Mouse (Mus musculus) lung, postnatal 10 days (tissue): ENCODE data around the gene Tmem135.
A peak's percentile ranks its signal among the peaks of the same experiment; 100 is the strongest.

Experiments
- DNase-seq: peaks from one replicate; pipeline ENCODE4 v3.0.0; 2021

Gene Tmem135

DNA sequence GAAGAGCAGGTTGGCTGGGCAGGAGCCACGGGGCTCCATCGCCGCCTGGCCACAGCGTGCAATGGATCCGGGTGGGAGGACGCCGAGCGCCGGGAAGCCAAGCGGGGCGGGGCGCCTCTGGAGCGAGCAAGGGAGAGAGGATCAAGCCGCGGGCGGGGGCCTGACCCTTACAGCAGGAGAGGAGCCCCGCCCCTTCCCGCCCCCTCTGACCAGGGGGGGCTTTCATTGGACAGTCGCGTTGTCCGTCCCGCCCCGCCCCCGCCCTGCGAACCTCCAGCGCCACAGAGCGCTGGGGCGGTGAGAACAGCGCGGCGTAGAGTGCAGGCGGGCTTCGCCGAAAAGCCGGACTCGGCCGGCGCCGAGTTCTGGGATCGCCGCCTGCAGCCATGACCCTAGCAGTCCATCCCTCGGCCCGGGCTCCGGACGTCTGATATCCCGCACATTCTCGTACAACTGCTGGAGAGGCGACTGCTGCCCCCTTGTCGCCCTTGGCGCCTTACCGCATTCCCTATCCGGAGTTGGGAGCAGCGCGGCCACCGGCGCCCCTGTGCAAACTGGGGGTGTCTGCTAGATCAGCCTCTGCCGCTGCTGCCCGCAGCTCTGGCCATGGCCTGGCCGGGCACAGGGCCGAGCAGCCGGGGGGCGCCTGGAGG lies at the start of gene Tmem135, which contains the start of gene Fzd4:
TSS of gene Tmem135 (minus strand) at position 142 of the 653 bp plus-strand sequence.
TSS of gene Fzd4 (plus strand) at position 275 of the 653 bp plus-strand sequence.
- DNase-seq: peak; percentile 98

DNA sequence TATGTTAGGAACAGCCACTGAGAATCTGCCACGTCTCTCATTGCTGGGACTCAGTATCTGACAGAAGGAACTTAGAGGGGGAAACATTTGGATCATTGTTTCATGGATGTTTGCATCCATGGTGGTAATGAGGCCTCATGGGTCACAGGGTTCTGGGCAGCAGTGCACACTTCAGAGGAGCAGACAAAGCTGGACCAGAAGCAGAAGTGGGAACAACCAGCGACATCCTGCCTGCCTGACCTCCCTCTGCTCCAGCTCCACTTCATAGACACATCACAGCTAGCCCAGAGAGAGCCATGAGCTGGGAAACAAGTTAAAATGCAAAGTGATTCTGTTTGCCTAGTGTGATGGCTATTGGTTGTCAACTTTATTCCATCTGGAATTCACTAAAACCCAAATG lies 46.3 kb upstream of the Tmem135 start:
- no peak for DNase-seq

DNA sequence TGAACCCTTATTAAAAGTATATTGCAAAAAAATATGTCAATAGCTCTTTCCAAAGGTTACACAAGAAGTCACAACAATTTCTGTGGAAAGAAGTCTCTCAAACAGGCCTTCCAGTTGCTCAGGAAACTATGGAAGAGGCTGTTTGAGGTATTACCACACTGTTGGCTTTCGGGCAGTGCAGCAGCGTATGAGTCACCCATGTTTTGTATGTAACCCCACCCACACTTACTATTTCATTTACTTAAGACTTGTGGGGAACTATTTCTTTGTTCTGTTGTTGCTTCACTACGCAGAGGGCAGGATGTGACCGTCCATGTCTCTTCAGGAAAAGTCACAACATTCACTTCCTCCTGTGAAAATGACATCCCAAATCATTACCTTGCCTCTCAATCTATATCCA lies 41.1 kb upstream of the Tmem135 start:
- DNase-seq: peak; percentile 16

DNA sequence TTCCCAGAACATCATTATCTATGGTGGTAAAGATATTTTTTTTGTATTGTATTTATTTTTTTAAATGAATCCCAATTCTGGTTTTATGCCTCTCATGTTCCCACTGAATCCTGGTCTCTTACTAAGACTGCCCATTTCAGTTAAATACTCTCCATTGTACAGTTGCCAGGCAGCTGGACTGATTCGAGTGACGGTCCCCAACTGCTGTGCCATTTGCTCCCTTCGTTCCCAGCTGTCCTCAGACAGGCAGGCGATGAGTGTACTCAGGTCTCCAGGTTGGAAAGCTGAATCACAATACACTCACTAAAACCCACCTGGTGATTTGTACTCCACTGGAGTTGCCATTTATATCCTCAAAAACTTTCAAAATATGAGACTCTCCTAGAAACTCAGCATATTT lies 38.2 kb upstream of the Tmem135 start:
- no peak for DNase-seq

DNA sequence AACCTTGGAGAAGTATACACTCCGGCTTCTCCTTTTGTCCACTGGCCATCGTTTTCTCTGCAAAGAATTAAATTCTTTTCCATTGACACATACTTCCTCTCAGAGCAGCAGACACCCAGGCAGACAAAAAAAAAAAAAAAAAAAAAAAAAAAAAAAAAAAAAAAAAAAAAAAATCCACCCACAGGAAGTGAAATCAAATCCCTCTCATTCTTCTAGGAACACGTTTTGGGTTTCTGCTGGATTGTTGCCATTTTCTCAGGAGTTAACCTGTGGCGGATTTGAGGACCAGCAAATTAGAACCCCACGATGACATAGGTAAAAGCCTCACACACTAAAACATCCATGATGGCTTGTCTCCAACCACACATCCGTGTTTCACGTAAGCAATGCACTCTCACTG lies 37.3 kb upstream of the Tmem135 start:
- no peak for DNase-seq

DNA sequence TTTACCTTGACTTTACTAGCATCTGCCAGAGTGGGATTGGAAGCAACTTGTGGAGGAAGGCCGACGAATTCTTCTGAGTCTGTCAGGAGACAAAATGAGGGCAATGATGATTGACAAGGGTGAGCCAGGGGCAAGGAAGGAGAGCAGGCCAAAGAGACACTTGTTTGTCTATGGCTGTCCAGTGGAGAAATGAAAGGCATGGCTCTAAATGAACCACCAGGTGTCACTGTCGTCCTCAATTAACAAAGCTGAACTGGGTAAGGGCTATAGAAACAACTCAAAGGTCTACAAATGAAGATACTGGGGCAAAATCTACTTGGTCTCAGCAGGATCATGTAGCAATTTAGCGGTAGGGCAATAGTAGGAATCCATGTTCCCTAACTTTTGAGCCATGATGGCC lies 33.6 kb upstream of the Tmem135 start:
- peak; percentile 62 for DNase-seq

DNA sequence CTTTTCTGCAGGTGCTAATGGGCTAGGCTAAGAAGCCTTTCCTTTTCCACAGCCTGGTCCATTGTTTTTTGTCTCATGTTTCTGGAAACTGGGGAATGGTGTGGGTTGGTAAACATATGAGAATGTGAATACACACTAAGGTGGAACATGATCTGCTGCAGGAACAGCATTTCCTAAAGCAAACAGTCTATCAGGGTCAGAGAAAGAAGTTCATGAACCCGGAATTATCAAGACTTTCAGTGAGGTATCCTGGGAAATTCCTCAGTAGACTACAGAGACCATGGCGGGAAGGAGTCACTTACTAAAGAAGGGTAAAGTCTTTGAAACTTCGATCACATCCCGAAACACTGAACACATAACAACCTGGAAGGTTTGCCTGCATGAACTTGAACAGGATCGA lies 32.4 kb upstream of the Tmem135 start:
- no peak for DNase-seq

DNA sequence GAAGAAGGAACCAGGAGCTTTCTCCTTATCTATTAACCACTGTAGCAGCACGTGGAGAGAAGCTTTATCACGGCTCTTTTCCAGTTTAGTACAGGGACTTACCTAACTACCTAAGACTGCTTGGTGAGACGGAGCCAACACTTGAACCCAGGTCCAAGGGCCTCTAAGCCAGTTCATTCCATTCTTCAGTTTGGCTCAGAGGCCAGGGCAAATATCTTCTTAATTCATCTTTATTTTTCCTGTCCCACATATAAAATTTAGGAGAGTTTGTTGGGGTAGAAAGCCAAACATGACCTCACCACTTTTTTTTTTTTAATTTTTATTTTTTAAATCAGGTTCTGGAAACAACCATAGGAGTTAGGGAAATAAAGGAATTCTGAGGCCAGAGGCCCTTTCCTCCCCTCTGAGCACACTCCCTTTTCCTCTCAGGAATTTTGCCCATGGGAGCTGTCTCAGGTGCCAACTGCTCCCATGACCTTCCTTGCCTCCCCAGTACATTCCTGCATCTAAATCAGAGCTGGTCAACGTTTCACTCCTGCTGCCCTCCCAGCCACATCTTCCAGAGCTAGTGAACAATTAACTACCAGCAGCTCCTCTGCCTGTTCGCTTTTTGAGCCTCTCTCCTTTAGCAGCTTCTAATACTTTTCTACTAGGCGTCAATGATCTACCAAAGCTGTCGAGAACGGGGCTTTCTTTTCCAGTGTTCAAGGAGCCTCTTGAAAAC lies 30.0 kb upstream of the Tmem135 start:
- no peak for DNase-seq

DNA sequence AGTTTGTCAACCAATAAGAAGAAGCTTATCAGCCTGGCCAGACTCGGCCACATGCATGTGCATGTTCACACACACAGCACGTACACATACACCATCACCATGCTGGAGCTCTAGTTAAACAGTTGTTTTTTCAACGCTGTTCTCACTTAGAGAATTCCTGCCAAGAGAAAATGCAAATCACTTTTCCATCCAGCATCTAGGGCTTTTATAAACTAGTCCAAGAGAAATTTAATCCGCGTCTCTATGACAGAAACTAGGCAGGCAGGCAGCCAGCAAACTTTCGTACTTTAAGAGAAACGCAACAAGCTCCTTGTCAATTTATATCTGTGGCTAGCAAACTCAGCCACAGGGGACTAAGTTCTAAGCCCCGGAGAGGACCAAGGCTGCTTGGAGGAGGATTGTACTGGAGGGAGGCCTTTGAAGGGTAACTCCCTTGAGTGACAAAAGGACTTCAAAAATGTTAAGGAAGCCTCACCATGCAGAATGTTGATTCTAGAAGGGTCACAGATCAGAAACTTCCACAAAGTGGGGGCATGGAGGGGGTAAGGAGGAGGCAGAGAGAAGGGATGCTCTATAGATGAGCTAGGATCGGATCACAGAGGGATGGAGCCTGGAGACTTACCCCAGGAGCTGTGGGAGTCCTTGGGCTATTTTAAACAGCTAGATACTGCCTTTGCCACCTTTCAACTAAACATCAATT lies 29.3 kb upstream of the Tmem135 start:
- DNase-seq: no peak

DNA sequence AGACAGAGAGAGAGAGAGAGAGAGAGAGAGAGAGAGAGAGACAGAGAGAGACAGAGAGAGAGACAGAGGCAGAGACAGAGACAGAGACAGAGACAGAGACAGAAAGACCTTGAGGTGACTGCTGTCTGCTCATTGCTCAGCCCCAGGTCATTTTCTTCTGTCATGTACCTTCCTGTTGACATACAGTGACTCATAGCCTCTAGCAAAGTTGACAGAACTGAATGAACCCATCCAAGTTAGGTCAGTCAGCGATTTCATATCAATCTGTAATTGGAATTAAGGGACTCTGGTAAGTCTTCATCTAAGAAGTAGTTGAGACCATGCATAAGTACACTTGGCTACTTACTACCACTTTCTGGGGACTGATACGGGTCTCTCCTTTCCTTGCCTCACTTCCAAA lies 27.2 kb upstream of the Tmem135 start:
- DNase-seq: no peak

DNA sequence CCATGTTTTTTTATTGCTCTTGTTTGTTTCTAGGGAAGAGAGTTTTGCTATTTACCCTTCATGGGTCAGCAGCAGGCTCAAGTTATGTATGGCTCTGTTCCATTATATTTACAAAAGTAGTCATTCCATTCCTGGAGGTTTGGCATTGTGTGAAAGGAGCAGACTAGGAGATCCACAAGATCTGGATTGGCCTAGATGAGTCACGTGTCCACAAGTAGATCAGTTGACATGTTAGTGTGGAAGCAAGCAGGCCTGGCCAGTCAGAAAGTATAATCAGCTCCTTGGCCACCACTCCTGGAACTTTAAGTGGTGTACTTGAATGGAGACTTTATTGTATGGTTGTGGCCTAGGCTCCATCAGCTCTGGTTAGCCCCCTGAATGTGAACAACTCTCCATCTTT lies 25.3 kb upstream of the Tmem135 start:
- no peak for DNase-seq

DNA sequence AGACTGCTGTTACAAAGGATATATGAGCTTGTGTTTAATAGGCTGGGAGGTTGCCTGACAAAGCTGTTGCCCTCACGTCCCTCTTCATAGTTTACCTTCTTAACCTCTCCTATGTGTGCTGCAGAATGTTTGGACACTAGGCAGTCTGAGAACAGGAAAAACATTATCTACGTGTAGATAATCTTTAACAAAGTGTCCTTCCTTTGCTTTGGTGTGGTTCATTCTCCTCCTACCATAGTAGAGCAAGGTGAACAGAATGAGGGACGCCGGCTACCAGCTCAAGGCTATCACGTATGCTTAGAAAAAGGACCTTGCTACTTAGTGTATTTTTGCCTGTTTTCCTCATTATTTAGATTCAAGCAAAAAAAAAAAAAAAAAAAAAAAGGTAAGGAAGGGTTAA lies 24.8 kb upstream of the Tmem135 start:
- DNase-seq: no peak

DNA sequence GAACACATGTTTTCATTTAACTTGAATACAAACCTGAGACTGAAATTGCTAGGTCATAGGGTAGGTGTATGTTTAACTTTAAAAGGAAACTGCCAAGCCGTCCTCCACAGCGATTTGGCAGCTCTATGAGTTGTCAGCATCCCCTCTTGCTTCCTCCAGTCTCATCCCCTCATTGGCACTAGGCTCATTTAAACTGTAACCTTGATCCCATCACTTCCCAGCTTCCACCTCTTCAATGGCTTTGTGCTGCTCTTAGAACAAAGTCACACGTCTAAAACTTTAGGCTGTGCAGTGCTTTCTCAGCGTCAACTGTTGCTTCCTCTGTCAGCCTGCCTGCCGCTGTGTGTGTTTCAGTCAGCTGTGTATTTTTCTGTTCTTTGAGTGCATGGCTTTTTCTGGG lies 23.1 kb upstream of the Tmem135 start:
- no peak for DNase-seq

DNA sequence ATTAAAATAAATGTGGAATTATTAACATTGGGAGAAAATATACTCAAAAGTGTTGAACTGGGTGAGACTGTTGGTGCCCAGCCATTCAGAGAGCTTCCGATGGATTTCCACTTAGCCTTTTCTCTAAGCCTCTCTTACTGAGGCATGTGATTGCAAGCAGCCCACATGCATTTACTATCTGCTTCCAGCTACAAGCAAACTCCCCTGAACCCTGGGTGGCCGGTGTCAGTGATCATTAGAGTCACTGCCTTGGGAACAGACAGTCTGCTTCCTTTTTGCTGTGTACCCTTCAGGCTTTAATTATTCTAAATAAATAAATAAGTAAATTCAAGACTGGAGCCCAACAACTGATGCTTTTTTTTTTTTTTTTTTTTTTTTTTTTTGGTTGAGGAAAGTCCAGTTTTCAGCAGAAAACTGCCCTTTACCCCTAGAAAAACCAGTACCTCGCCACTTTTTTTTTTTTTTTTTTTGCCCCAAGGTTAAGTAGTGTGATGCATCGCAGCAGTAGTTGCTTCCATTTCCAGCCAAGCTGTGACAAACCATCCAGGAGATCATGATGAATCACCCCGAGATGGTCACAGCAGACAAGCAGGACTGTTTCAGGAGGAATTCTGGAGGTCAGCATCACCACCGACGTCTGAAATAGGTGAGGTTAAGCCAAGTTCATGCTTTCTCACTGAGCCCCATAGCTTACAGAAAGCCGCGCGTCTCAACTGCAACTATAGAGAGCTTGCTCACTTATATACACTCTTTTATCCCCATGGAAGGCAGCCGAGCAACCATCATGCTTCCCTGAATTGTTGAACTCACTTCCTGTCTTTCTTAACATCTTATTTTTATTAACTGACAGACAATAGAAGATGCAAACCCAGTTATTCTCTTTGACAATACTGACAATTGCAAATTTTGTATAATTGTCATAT lies 22.0 kb upstream of the Tmem135 start:
- no peak for DNase-seq

DNA sequence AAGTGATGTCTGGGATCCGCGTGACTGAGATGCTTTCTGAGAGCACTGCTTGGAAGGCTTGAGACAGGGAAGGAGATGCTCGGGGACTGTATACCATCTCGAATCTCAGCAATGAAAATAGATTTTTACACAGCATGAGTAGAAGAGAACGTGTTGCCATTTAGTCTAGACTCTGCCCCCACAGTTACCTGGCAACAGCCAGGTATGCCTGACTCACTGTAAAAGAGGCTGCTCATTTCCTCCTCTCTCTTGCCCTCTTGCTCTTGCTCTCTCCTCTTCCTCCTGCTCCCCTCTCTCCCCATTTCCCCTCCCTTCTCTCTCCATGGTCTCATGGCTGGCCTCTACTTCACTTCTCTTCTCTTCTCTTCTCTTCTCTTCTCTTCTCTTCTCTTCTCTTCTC lies 20.6 kb upstream of the Tmem135 start:
- no peak for DNase-seq

DNA sequence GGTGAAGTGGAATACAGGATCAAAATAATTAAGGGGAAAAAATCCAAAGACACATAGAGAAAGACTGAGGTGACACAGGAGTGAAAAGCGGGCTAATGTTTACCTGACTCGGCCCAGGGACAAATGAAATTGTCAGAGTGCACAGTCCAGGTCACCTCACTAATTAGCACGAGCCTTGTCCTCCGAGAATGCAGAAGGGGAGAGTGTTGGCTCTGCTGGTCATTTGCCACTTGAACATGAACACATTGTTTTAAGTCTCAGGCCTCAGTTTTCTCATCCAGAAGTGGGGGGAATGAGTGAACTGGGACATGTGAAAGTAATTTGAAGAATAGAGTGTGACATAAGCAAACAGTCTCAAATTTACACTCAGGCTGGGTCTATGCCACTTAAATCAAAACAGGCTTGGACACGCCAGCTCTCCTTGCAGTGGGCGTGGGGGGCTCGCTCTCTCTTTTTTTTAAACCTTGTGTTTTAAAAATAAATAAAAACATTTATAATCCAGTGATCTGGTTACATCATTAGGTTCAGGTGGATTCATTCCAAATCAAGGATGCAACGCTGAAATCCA lies 19.8 kb upstream of the Tmem135 start:
- no peak for DNase-seq

DNA sequence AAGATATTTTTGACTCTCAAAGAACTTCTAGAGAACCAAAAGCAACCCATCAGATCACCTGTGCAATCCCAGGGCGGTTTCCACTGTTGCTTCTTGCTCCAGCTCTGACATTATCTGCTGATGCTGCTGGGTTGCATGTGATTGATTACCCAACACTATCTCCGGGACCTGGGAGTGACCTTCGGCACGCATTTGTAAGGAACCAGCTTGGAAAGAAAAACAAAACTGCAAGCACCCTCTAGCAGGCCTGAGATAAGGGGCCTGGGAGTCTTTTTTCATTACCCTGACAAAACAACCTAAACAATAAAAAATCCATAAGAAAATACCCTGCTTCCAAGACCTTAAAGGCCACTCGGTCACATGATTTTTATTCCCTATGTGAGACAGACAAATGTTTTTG lies 19.2 kb upstream of the Tmem135 start:
- DNase-seq: no peak

DNA sequence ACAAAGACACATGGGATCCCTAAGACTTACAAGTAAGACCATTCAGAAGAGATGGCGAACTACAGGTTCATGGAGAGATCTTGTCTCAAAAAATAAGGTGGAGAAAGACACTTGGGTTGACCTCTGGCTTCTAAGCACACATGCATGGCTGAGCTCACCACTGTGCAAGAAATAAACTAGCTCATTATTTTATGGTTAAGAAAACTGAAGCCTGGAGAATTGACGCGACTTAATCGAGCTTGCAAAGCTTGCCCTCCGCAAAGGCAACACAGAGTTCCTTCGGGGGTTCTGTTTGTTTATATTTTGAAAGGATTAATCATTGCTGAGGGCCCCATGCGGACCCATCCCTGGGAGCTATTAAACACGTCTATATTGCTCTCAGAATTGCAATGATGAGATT lies 18.6 kb upstream of the Tmem135 start:
- DNase-seq: no peak

DNA sequence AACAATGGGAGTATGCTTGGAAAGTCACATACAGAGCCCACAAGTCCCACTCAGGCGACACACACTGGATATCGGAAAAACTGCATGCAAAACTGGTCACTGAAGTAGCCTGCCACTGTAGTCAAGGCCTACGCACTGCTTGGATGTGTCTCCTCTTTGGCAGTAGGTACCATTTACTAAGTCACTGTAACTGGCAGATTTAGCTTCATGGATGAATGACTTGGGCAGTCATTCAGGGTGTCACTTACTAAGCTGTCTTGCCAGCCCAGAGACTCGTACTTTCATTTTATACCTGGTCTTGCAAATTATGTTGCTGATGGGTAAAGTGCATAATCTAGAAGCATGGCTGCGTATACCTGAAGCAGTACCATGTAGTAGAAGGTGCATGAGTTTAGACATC lies 17.3 kb upstream of the Tmem135 start:
- DNase-seq: no peak

DNA sequence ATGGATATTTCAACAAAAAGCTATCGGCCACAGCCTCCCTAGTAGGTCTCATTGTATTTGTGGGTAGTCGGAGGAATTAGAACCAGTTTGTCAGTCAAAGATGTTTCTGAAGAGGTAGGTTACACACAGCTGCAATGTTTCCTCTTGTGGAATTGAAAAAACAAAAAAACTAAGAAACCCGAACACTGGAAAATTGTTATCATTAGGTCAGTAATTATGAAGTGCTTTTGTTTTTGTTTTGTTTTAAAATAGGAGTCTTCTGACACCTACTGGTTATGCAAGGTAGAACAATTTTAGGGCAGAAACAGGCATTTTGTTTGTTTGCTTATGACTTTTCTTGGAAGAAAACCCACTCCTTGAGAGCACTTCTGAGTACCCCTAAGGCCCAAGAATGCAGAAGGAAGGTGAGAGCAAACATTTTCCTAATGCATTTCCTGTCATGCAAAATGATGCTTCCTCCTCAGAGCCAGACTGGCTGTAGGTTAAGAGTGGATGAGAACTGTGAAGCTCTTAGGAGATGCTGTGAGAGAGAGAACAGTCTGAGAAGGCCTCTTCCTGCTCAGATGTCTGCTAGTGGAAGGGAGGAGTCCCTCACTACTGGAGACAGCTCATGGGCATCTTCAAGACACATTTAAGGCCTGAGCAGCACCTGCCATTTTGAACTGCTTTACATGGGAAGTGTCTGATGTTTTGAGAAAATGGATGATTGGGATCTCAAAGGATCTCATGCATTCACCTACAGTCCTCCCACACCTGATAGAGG lies 15.1 kb upstream of the Tmem135 start:
- DNase-seq: no peak

DNA sequence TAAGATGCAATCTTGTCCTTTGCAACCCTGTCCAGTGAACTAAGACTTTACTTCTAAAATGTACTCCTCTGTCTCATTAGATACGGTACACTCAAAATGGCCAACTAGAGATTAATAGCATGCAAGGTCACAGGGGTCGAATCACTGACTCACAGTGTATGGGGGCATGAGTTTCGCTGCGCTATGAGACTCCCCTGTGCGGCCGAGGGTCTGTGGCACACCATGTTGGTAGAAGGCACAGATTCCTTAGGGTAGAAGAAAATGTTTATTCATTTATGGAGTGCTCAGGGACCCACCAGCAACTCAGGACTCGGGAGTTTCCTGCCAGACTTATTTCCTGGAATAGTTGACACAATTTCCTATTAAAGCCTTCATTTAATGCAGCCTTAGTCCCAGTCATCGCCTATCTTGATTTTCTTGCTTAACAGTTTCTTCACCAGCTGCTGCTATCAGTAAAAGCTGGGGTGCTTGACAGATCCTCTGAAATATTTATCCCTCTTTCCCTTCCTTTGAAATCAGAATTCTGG lies 14.2 kb upstream of the Tmem135 start:
- no peak for DNase-seq

DNA sequence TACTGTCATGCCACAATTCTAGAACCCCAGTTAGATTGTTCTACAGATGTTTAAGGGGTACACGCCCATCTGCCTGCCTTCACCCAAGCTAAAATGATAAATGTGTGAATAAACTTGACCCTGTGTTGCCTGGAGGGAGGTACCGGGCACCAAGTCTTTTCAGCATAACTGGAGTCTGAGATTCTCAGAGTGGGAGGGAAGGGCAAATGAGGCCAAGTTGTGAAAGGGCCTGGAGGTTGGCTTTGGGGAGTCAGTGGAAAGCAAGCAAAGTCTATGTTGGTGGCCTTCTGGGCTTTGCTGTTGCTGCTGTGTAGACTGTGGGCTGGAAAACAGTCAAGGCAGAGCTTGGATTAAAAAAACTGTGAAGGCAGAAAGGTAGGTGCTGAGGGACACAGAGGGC lies 13.7 kb upstream of the Tmem135 start:
- DNase-seq: peak; percentile 28
